Mouse (Mus musculus): ENCODE data around the gene Bckdhb.
"Not testable (repeated sequence)": the region's sequence is repeated elsewhere in the genome, so short reads cannot be mapped to it uniquely, and the experiment has no call there.

Gene Bckdhb

GRCm38 (mm10) chr9:84046961-84047360, 122.0 kb downstream of the Bckdhb start:
- no peak for DNase-seq

DNA sequence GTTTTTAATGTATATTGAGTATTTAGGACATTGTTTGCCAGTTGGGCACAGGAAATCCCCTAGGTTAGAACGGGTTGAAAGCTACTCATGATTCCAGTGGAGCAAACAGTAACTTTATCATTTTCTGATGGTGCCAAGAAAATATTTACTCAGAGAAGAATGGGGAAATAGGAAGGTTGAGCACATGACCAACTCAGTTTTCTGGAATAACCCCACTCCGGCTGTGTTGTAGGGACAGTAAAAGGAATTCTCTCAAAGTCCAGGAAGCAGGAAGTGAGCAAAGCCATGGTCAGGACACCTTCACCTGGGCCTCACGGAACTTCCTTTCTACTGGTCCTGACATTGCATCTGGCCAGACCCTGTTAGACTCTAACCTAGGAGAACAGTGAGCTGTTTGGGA, 122.5 kb downstream of the Bckdhb start:
- DNase-seq = no peak

DNA sequence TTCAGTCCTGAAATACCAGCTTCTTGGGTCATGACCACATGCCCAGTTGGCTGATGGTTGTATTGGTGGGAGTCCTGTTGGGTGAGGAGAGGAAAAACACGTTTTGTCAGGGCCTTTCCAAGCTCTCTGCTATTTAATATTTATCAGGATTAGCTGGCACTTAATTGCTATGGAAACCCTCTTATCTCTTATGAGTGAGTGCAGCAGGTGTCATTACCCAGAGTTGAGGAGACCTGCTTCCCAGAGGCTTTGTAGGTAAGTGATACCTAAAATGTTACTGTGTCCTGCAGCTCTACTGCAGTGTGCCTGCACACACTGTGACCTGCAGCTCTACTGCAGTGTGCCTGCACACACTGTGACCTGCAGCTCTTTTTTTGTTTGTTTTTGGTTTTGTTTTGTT, 124.2 kb downstream of the Bckdhb start:
- DNase-seq = no peak

GRCm38 (mm10) chr9:84050867-84051635, 126.1 kb downstream of the Bckdhb start:
- no peak for DNase-seq

DNA sequence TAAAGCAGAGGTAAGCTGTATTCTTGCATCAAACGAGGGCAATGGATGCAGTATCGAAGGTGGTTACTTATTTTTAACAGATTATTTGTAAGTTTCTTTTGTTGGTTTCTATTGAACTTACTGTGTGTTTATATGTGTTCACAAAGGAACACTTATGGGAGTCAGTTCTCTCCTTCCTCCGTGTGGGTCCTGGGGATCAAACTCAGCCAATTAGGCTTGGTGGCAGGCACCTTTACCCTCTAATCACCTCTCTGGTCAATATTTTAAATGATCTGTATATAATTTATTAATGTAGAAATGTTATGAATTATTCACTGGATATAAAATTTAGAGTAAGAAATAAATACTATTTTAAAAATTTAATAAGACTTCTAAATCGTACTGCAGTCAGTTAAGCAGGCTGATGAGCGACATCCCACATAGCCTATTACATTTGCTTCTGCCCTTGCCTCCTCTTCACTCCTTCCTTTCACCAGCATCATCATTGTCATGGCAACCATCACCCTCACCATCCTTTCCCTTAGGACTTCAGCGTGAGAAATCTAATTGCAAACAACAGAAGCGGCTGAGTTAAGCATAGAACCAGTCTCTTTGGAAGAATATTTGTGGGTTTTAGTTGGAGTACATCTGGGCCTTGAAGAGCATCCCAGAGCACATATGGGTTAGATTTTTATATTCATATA, 130.3 kb downstream of the Bckdhb start:
- no peak for DNase-seq

DNA sequence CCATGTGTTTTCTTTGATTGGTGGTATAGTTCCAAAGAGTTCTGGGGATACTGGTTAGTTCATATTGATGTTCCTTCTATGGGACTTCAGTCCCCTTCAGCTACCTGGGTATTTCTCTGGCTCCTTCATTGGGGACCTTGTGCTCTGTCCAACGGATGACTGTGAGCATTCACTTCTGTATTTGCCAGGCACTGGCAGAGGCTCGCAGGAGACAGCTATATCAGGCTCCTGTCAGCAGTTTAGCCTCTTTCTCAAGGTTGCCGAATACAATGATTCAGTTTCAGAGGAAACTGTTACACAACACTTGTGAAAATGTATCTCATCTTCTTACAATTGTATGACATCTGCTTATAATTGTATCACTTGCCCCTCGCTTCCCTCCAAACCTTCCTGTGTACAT, 135.8 kb downstream of the Bckdhb start:
- DNase-seq = not testable (repeated sequence)

DNA sequence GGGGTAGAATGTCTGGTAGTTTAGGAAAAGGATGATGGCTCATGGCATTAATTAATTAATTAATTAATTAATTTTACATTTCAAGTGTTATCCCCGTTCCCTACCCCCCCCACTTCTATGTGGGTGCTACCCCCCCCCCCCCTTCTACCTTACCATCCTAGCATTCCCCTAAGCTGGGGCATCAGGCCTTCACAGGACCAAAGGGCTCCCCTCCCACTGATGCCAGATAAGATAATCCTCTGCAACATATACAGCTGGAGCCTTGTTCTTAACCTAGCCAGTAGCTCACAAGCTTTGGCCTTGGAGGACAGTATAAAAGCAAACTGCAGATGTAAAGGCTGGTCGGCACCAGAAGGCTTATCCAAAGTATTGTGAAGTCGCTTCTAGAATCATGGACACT, 138.7 kb downstream of the Bckdhb start:
- DNase-seq = no peak

GRCm38 (mm10) chr9:84064113-84064512, 139.2 kb downstream of the Bckdhb start:
- DNase-seq = no peak

- no peak for DNase-seq
Observed at GRCm38 (mm10) chr9:84070247-84070646, 145.3 kb downstream of the Bckdhb start.

DNA sequence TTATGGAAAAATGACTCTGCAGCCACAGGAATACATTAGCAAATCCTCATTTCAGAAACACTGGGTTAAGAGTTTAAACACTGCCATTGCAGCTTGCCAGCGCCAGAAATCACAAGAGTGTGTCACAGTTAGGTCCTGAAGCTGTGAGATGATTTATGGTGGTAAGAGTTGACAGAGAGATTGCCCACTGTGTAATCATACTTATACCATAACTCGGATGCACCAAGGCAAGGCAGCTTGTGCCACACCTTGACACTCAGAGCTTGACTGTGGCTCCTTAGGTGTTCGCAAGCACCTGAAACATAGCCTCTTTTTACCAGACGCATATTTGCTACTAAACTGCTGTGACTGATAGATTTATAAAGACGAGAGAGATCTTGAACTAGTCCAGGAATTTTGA, 145.8 kb downstream of the Bckdhb start:
- no peak for DNase-seq

GRCm38 (mm10) chr9:84072534-84072933, 147.6 kb downstream of the Bckdhb start:
- no peak for DNase-seq

- no peak for DNase-seq
Observed at GRCm38 (mm10) chr9:84073237-84073636, 148.3 kb downstream of the Bckdhb start.

DNA sequence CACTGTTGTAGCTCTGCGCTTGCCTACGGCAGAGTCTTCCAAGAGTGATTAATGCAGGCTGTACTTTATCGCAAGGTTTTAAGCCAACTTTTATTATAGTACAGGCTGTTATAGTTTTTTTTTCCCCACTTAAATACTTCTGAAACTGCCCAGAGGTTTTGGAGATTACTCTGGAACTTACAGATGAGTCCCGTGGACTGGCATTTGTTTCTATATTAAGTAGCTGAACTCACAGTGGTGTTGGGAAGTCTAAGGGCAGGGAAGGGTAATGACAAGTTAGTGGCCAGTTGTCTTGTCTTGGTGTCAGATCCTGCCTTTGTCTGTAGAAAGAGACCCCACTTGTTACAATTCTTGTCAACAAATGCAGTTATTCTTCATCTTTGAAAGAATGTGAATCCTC, 158.6 kb downstream of the Bckdhb start:
- DNase-seq = no peak

DNA sequence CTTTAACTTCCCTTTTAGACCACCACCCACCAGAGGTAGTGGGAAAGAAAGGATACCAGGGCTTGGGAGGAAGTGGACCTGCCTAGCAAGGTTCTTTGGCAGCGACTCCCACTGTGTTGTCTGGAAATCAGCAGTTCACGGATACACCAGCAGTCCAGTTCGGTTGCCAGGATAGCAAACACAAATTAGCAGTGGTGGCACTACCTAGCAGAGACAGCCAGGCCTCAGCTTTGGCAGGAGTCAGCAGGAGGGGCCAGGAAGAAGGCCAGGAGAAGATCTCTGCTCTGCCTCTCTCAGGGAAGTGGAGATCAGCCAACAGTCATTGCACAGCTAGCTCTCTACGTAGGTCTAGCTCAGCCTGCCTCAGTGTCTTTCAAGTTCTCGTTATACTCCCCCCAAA, 159.7 kb downstream of the Bckdhb start:
- no peak for DNase-seq

DNA sequence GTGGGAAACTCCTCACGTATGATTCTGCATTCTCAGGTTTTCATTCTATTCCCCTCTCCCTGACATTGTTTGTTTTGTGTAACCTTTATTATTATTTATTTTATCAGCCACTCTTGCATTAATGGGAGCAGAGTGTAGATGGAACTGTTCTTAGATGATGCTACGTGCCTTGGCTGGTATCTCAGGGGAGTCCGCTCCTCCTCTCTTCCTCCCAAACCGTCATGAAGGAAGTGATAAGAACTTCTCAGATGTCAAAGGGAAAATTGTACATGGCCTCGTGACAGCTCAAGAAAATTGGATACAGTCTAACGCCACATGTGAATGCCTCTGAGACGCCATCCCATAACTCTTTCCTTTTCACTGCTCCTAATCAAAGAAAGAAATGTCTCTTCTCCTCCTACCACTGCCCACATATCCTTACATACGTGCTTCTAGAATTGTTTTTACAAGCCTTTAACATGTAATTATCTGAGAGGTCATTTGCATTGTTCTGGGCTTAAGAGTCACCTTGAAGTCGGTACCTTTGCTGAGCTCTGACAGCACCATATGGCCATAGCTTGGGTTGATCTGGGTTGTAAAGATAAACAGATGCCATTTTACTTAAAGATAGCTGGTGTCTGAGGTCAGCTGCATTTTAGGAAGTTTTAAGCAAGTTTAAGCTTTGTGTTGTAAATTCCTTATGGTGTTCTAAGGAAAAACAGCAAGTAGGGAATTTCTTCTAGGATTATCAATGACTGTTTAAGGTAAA, 165.5 kb downstream of the Bckdhb start:
- no peak for DNase-seq

DNA sequence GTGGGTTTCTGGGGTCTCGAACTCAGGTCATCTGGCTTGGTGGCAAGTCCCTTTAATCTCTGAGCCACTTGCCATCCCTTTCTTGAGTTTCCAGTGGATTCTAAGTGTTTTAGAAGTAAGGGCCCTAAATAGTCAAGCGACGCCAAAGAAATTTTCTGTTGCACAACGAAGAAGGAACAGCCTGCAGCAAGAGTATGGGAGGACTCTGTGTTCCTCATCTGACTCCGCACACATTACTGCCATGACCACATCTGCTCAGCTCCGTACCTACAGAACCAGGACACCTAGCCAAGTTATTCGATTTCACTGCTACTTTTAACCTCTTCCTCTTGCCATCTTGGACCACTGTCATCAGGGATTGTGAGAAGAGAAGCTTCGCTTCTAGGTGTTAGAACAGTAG, 168.0 kb downstream of the Bckdhb start:
- no peak for DNase-seq

DNA sequence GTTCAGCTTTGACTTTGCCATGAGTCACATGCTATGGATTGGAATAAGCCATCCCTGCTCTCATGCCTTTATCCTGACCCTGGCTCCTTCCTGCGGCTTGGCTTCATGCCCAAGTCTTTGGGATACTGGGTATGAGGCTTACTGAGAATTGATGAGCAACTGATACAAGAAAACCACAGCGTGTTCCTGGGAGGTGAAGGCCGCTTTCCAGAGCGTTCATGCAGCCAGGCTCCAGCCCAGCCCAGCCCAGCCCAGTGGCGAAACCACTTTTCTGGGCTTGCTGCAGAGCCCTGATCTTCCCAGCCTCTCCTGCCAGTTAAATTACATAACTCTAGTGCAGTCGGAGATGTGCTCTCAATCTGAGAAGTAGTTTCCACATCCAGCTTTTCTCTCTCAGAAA, 169.2 kb downstream of the Bckdhb start:
- peak; percentile 12 for DNase-seq

DNA sequence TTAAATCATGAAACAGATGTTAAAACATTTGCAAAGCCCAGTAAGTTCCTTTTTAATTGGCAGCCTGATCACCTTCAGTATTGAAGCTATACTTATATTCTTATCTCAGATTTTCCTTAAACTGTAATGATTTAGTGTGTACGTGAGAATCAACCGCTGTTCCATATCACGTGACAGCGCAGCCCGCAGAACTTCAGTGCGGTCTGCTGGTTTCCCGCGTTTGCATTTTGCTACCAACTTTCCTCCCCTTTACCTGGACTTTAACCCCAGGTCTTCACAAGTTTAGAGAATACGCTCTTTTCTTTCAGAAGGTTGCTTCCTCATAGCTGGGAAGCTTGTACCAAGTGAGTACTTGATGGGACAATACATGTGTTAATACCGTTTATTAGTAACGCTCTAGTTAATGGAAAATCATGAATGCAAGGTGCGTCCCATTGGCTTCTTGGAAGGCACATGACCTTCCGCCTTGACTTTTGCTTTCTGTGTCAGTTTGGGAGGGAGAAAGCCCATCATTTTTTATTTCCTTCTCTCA, 171.6 kb downstream of the Bckdhb start:
- no peak for DNase-seq

DNA sequence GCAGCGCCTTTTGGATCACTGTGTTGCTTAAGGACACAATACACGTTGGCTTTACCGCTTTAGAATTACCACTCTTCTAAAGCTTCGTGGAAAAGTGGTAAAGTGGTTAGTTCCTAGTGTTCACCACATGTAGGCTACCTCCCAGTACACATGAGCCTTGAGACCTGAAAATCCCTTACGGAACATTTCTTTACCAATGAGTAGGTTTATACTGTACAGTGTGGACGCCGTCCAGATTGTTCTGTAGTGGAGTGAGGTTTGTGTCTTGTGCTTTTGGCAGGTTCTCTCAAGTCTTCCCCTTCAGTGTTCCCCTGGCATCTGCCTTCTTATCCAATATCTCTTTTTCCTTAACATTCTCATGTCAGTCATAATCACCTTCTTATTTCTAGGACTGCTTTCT, 178.4 kb downstream of the Bckdhb start:
- no peak for DNase-seq

DNA sequence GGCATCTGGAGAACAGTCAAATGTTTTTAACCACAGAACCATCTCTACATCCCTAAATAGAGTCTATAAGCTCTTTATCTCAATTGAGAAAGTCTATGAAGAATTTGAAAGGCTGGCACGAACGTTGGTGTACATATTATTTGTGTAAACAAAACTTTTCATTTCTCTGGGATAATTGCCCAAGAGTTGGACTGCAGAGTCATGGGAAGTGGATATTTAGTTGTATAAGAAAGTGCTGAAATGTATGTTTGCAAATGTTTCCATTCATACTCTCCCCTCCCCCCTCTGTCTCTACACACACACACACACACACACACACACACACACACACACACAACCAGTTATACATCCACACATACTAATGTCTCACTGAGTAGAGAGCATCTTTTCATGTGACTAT, 181.5 kb downstream of the Bckdhb start:
- no peak for DNase-seq

DNA sequence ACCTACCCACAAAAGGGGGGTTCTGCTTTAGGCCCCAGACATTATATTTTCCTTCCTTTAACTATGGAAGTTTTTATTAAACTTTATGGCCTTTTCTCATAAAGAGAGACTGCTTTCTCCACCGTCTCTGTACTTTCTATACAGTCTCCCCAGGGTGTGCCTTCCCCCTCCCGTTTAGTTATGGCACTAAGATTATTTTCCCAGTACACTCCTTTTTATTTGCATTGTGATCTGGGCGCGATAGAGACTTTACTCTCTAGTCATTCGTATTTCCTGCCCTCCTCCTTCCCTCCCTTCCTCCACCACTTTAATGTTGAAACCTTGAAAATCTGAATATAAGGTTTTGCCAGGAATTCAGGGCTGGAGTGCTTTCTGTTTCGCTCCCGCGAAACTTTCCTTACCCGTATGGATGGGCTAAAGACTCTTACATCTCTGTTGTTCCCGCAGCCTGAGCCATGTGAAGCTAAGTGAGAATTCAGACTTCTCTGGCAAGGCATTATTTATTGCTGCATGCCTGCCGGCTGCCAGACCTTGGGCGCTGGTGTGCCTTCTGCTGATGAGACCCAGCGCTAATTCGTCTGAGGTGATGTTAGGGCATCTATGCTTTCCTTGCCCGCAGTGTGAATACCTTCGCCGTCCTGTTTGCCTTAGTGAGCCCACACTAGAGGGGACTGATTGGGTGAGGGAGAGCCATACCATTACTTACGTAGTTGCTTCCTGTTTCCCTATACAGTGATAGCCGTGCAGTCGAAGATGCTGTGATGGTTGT, 182.3 kb downstream of the Bckdhb start:
- DNase-seq = no peak

- no peak for DNase-seq
Observed at GRCm38 (mm10) chr9:84108534-84108933, 183.6 kb downstream of the Bckdhb start.

Data from kidney, postnatal 10 days (tissue).